Mouse (Mus musculus): Measurements from ENCODE around the gene Gm16451.
"Not testable (repeated sequence)": the region's sequence is repeated elsewhere in the genome, so short reads cannot be mapped to it uniquely, and the experiment has no call there.

Gene Gm16451

GRCm38 (mm10) chr7:22118145-22118544 is at the start of gene Gm16451:
TSS of gene Gm16451 (minus strand) at chr7:22118245.
- DNase-seq (ENCODE audit: low read depth, low spot score) = not testable (repeated sequence)

- DNase-seq (ENCODE audit: low read depth, low spot score) = not testable (repeated sequence)
Measured at GRCm38 (mm10) chr7:22163935-22164334, 45.9 kb upstream of the Gm16451 start, which contains the start of gene Vmn1r142. TSS of gene Vmn1r142 (minus strand) at chr7:22164035.

- not testable (repeated sequence) for DNase-seq (ENCODE audit: low read depth, low spot score)
Measured at GRCm38 (mm10) chr7:22134641-22135040, 16.6 kb upstream of the Gm16451 start, which contains the start of gene Gm10666. TSS of gene Gm10666 (minus strand) at chr7:22134741.

DNA sequence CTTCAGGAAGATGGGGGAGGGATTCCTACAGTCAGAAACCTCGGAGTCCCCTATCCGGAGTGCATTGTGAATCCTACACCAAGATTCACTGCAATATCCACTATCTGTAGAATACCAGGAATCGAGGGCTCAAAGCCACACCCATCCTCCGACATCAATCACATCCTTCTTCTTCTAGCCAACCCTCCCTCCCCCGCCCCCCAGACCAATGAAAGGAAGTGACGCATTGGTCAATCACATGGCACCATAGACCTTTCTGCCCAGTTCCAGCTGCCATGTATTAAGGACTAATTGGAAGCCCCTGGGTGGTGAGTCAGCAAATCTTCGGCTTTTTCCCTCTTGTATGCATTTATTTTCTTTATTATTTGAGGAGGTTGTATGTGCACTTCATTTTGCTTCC is 49.3 kb downstream of the Gm16451 start, which contains the start of gene Vmn1r139:
Vmn1r139 (plus strand) TSS at position 301 of the 400 bp plus-strand sequence.
- DNase-seq (ENCODE audit: low read depth, low spot score) = not testable (repeated sequence)

Measured in brain, embryonic 18.5 days (tissue).